Mouse (Mus musculus): ENCODE measurements at regions not wholly inside any gene's neighbourhood (a gene's known extent, or its start where the extent isn't known, plus 50 kb on each side); places are given as distances from the start of the nearest gene placed in this dataset.

DNA sequence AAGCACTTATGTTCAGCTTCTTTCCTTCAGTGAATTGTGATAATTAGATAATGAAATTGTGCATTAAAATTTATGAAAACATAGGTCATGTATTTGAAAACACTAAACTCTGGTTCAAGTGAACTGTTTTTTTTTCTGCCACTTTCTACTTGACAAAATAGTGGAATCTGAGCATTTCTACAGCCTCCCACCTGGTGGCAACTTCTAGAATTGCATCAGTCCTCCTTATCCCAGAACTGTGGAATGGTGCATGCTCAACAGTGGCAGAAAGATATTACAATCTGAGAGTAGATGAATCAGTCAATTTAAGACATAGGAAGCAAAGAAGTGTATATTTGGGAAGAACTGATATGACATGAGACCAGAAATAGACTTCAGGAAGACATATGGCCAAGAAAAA, 84.1 kb upstream of the Gm28269 start:
- DNase-seq: peak; percentile 50

DNA sequence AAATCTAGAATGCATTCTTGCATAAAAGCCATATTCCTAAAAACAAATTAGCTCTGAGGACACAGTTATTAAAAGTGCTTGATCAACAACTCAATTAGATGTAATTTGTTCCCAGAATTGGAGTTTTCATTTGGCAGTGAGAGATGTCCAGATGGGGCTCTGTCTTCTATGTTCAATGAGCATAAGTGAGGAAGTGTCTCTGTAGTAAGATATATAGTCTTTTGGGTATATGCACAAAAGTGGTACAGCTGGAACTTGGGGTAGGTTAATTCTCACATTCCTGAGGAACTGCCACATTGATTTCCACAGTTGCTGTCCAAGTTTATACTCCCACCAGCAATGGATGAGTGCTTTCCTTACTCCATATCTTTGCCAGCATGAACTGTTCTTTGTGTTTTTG, 64.3 kb upstream of the Gm28269 start:
- no peak for DNase-seq

DNA sequence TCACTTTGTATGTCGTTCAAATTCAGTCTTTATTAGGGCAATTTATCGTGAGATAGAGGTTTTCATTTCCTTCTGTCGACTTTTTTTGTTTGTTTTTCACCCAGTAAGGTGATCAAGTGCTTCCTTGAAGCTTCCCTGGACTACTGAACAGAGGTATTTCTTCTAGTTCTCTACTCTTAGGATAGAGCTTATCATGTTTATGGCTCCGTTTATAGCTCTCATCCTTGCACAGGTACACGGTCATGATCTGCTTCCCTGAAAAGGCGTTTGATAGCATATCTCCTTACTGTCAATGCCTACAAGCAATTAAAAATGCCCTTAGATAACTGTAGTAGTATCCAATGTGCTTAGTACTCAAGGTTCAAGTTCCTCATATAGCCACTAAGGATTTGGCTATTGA, 56.9 kb upstream of the Gm28269 start:
- no peak for DNase-seq
